Mouse (Mus musculus): ENCODE data around the gene Rsph1.

- TF ChIP-seq CTCF (conservative IDR thresholded peaks at IDR 0.05 in 1 of 2, IDR thresholded peaks at IDR 0.05 in 1 of 2; ENCODE audit: low read depth in 2 of 2, low read length in 2 of 2) (no peak), UBTF (IDR thresholded peaks at IDR 0.05; ENCODE audit: low read depth, low read length) (no peak), EP300 (IDR thresholded peaks at IDR 0.05; ENCODE audit: low read length) (no peak), POLR2A (IDR thresholded peaks at IDR 0.05; ENCODE audit: low read depth, low read length) (no peak)
Measured at GRCm38 (mm10) chr17:31258310-31258865, 18.8 kb downstream of the Rsph1 start.
